Mouse (Mus musculus) ES-Bruce4 (cell line): ENCODE data around the gene Sgms1. TPM values are rescaled to one million over a fixed set of nuclear protein-coding genes. Genes with fewer than 3 reads are reported as not detected.

Source experiments
- H3K27ac ChIP-seq: 2 replicates; pipeline ENCODE4 v1.5.1; 2012; ENCODE audit warnings: low read length, inconsistent platforms; ENCODE audit not compliant: insufficient read depth
- H3K27me3 ChIP-seq: 2 replicates; pipeline ENCODE4 v1.6.1; 2012; ENCODE audit warnings: mild to moderate bottlenecking, low read length, inconsistent platforms; ENCODE audit not compliant: control insufficient read depth, poor library complexity, insufficient read depth, severe bottlenecking
- H3K36me3 ChIP-seq: 2 replicates; pipeline ENCODE4 v1.6.1; 2012; ENCODE audit warnings: inconsistent platforms, mild to moderate bottlenecking, low read length, moderate library complexity; ENCODE audit not compliant: control insufficient read depth, poor library complexity, insufficient read depth, severe bottlenecking
- H3K4me1 ChIP-seq: one replicate; pipeline ENCODE4 v1.8.1; 2011; ENCODE audit warnings: low read length; ENCODE audit not compliant: control insufficient read depth, insufficient read depth
- H3K4me3 ChIP-seq: 2 replicates; pipeline ENCODE4 v1.5.1; 2011; ENCODE audit warnings: low read depth, mild to moderate bottlenecking, low read length
- H3K9ac ChIP-seq: 2 replicates; pipeline ENCODE4 v1.6.1; 2012; ENCODE audit warnings: low read depth, mild to moderate bottlenecking, inconsistent platforms; ENCODE audit not compliant: poor library complexity, severe bottlenecking
- H3K9me3 ChIP-seq: replicated peaks from 2 replicates; pipeline ENCODE4 v1.6.1; 2012; ENCODE audit warnings: mild to moderate bottlenecking, low read length, inconsistent platforms; ENCODE audit not compliant: control insufficient read depth, poor library complexity, insufficient read depth, severe bottlenecking
- CTCF ChIP-seq: IDR thresholded peaks from one replicate; pipeline ENCODE4 v1.8.1; 2011; ENCODE audit warnings: low read depth, low read length
- EP300 ChIP-seq: IDR thresholded peaks from 2 replicates; pipeline ENCODE4 v1.6.1; 2011; ENCODE audit warnings: low read depth, low read length; ENCODE audit not compliant: insufficient read depth
- POLR2A ChIP-seq: IDR thresholded peaks from one replicate; pipeline ENCODE4 v1.8.1; 2011; ENCODE audit warnings: low read length; ENCODE audit not compliant: insufficient read depth
- polyA plus RNA-seq: library from polyadenylated mRNA; stranded (reverse); fragments of >200 nt; gene quantifications from 2 replicates; pipeline ENCODE4 v1.2.4, GENCODE M21; 2011; ENCODE audit warnings: low read depth; ENCODE audit not compliant: missing spikeins, insufficient read depth, insufficient read length

Gene Sgms1
- polyA plus RNA-seq, 1 experiment, result 69.7 TPM

DNA sequence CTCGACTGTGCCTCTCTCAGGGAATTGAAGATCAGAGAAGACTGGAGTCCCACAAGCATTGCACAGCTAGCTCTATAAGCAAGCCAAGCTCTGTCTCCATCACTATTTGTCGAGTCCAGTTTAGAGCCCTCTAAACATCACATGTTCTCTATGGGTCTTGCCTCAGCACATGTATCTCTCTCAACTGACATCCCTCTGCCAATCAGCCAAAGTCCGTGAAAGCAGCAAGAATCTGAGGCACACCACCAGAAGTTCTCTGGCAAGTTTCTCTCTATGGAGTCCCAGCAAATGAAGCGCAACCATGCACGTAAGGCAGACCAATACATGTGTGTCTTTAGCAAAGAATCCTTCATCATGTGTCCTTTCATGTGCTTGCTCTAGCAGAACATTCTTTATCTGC is 77.8 kb downstream of the Sgms1 start:
- H3K4me3 ChIP-seq, result no peak overlapping the region
- H3K36me3 ChIP-seq, result no peaks in the 10 kb centered on the region
- no peak overlapping the region for H3K27ac ChIP-seq
- TF ChIP-seq CTCF (no peak), POLR2A (no peak)
- no peak overlapping the region for H3K9ac ChIP-seq
- no peaks in the 10 kb centered on the region for H3K9me3 ChIP-seq
- H3K4me1 ChIP-seq, result no peaks in the 10 kb centered on the region
- H3K27me3 ChIP-seq, result no peaks in the 10 kb centered on the region

DNA sequence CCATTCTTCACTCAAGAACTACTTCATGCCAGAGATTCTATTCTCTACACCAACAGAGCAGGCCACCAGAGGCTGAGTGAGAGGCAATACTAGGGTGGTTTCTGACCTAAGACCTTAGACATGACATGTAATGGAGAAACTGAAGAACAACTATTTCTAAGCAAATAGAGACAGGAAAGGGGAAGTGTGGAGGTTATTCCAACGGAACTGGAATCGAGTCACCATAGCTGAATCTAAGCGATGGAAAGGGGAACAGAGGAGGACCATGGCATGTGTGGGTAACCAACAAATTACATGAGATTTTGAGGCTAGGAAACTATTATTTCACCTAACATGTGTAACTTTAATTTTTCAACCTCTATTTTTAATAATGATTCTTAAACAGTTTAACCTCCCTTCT is 78.5 kb downstream of the Sgms1 start:
- H3K4me3 ChIP-seq, result no peak overlapping the region
- no peaks in the 10 kb centered on the region for H3K36me3 ChIP-seq
- H3K9ac ChIP-seq, result no peak overlapping the region
- no peaks in the 10 kb centered on the region for H3K4me1 ChIP-seq
- TF ChIP-seq EP300 (no peak), CTCF (no peak), POLR2A (no peak)
- H3K27ac ChIP-seq, result no peak overlapping the region
- no peaks in the 10 kb centered on the region for H3K9me3 ChIP-seq
- H3K27me3 ChIP-seq, result no peaks in the 10 kb centered on the region

DNA sequence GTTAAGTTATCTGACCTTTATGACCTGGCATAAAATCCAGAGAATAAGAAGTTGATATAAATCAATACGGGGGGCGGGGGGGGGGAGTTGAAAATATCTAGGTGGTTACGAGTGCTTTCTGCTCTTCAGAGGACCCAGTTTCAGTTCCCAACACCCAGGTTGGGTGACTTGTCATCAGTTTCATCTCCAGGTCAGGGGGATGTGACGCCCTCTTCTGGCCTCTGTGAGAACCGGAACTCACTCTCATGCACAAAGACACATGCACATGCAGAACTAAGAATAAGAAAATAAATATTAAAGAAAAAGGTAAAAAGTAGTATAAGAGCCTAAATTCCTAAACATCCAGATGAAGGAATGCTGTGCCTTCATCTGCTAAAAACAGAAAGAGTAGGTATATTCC is 79.0 kb downstream of the Sgms1 start:
- H3K4me1 ChIP-seq, result no peaks in the 10 kb centered on the region
- no peak overlapping the region for H3K27ac ChIP-seq
- TF ChIP-seq CTCF, result peak; percentile 53
- no peak for TF ChIP-seq EP300
- H3K27me3 ChIP-seq, result no peaks in the 10 kb centered on the region
- no peaks in the 10 kb centered on the region for H3K36me3 ChIP-seq
- H3K4me3 ChIP-seq, result no peak overlapping the region
- no peaks in the 10 kb centered on the region for H3K9me3 ChIP-seq
- H3K9ac ChIP-seq, result no peak overlapping the region

DNA sequence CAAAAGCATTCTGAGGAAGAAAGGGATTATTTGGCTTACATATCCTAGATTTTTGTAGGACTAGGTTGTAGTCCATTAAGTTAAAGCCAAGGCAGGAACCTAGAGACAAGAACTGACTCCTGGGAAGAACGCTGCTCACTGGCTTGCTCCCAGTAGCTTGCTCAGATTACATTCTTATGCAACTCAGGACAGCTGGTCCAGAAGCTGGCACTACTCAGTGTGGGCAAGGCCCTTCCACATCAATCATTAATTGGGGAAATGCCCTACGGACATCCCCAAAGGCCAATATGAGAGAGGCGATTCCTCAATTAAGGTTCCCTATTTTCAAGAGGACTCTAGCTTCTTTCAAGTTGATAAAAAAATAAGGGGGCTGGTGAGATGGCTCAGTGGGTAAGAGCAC is 80.2 kb downstream of the Sgms1 start:
- H3K9ac ChIP-seq, result no peak overlapping the region
- H3K4me3 ChIP-seq, result no peak overlapping the region
- H3K27me3 ChIP-seq, result no peaks in the 10 kb centered on the region
- no peaks in the 10 kb centered on the region for H3K9me3 ChIP-seq
- H3K4me1 ChIP-seq, result no peaks in the 10 kb centered on the region
- no peak overlapping the region for H3K27ac ChIP-seq
- TF ChIP-seq EP300 (no peak), CTCF (no peak), POLR2A (no peak)
- no peaks in the 10 kb centered on the region for H3K36me3 ChIP-seq

DNA sequence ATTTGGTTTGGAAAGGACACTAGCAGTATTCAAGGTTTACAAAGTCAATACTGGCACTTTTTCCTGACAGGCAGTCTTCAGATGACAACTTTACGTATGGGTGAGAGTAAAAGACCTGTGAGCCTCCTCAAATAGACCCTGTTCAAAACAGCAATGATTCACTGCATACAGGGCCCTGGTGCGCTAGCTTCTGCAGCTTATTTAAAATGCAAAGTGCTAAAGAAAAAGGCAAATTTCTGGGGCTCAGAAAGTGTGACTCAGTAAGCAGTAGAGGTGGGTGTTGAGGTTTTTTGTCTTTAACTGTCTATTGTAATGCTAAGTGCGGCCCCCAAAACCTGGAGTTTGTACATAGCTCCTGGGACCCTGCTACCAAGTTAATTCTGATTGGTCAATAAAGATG is 81.2 kb downstream of the Sgms1 start:
- Histone ChIP-seq H3K36me3 (no peaks in the 10 kb centered on the region), H3K4me1 (no peaks in the 10 kb centered on the region), H3K9me3 (no peaks in the 10 kb centered on the region), H3K27me3 (no peaks in the 10 kb centered on the region), H3K9ac (no peak overlapping the region), H3K27ac (0 out of 2 replicates have a peak overlapping the region, but pooled peaks have one; percentile 44), H3K4me3 (no peak overlapping the region)
- TF ChIP-seq CTCF, result no peak
- TF ChIP-seq POLR2A, result no peak
- TF ChIP-seq EP300, result no peak

DNA sequence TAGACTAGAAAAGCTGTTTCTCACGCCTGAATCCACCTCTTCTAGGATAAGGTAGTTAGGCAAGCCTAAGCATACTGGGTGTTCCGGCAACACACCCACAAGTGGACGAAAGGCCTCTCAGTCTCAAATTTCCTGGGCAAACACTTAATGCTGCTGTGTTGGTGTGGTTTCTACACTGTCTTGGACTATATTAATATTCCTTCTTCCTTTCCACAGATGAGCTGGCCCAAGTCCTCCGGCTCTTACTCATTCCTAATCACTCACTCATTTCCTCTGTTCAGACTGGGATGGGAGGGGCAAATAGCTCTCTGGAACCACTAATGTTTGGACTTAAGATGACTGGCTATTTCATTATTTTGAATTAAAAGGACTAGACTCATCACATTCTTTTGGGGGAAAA is 84.6 kb downstream of the Sgms1 start:
- Histone ChIP-seq H3K4me3 (no peak overlapping the region), H3K27ac (no peak overlapping the region), H3K9ac (no peak overlapping the region), H3K4me1 (no peaks in the 10 kb centered on the region), H3K27me3 (no peaks in the 10 kb centered on the region), H3K9me3 (no peaks in the 10 kb centered on the region), H3K36me3 (no peaks in the 10 kb centered on the region)
- no peak for TF ChIP-seq EP300
